Mouse (Mus musculus): ENCODE measurements around the gene Bak1. TPM values are rescaled to one million over a fixed set of nuclear protein-coding genes. Genes with fewer than 3 reads are reported as not detected.

Gene Bak1
- polyA plus RNA-seq (2012; ENCODE audit: insufficient read depth, insufficient read length, missing spikeins): 29.3 and 35.0 TPM in 2 replicates

- Histone ChIP-seq H3K27ac (replicated peaks; ENCODE audit: low read depth, low read length) (peak within 1 kb of the TSS; percentile 91), H3K4me3 (ENCODE audit: insufficient read depth, low read depth, low read length) (peak within 1 kb of the TSS; percentile 92), H3K4me1 (ENCODE audit: control insufficient read depth, insufficient read depth, insufficient read length, low read length) (no peaks in the 10 kb centered on the region)
Observed at GRCm38 (mm10) chr17:27028909-27029308, at the start of gene Bak1. TSS of gene Bak1 (minus strand) at chr17:27029009.

GRCm38 (mm10) chr17:27078499-27078898, 49.7 kb upstream of the Bak1 start:
- Histone ChIP-seq H3K4me3 (ENCODE audit: insufficient read depth, low read depth, low read length) (no peak overlapping the region), H3K27ac (replicated peaks; ENCODE audit: low read depth, low read length) (no peak overlapping the region), H3K4me1 (ENCODE audit: control insufficient read depth, insufficient read depth, insufficient read length, low read length) (no peaks in the 10 kb centered on the region)

GRCm38 (mm10) chr17:27077920-27078319, 49.1 kb upstream of the Bak1 start:
- H3K4me3 ChIP-seq (ENCODE audit: insufficient read depth, low read depth, low read length): no peak overlapping the region
- H3K4me1 ChIP-seq (ENCODE audit: control insufficient read depth, insufficient read depth, insufficient read length, low read length): no peaks in the 10 kb centered on the region
- no peak overlapping the region for H3K27ac ChIP-seq (replicated peaks; ENCODE audit: low read depth, low read length)

- Histone ChIP-seq H3K4me1 (ENCODE audit: control insufficient read depth, insufficient read depth, insufficient read length, low read length) (no peaks in the 10 kb centered on the region), H3K4me3 (ENCODE audit: insufficient read depth, low read depth, low read length) (no peak overlapping the region), H3K27ac (replicated peaks; ENCODE audit: low read depth, low read length) (no peak overlapping the region)
Observed at GRCm38 (mm10) chr17:27077133-27077532, 48.3 kb upstream of the Bak1 start.

- Histone ChIP-seq H3K4me3 (ENCODE audit: insufficient read depth, low read depth, low read length) (no peak overlapping the region), H3K4me1 (ENCODE audit: control insufficient read depth, insufficient read depth, insufficient read length, low read length) (no peaks in the 10 kb centered on the region), H3K27ac (replicated peaks; ENCODE audit: low read depth, low read length) (no peak overlapping the region)
Observed at GRCm38 (mm10) chr17:27074849-27075745, 46.3 kb upstream of the Bak1 start.

- no peaks in the 10 kb centered on the region for H3K4me1 ChIP-seq (ENCODE audit: control insufficient read depth, insufficient read depth, insufficient read length, low read length)
- no peak overlapping the region for H3K27ac ChIP-seq (replicated peaks; ENCODE audit: low read depth, low read length)
- H3K4me3 ChIP-seq (ENCODE audit: insufficient read depth, low read depth, low read length): no peak overlapping the region
Observed at GRCm38 (mm10) chr17:27074236-27074635, 45.4 kb upstream of the Bak1 start.

GRCm38 (mm10) chr17:27073778-27074177, 45.0 kb upstream of the Bak1 start:
- Histone ChIP-seq H3K4me1 (ENCODE audit: control insufficient read depth, insufficient read depth, insufficient read length, low read length) (no peaks in the 10 kb centered on the region), H3K27ac (replicated peaks; ENCODE audit: low read depth, low read length) (no peak overlapping the region), H3K4me3 (ENCODE audit: insufficient read depth, low read depth, low read length) (no peak overlapping the region)

GRCm38 (mm10) chr17:27073126-27073525, 44.3 kb upstream of the Bak1 start:
- H3K4me3 ChIP-seq (ENCODE audit: insufficient read depth, low read depth, low read length): no peak overlapping the region

GRCm38 (mm10) chr17:27072363-27072762, 43.6 kb upstream of the Bak1 start:
- H3K27ac ChIP-seq (replicated peaks; ENCODE audit: low read depth, low read length): no peak overlapping the region
- H3K4me3 ChIP-seq (ENCODE audit: insufficient read depth, low read depth, low read length): no peak overlapping the region
- H3K4me1 ChIP-seq (ENCODE audit: control insufficient read depth, insufficient read depth, insufficient read length, low read length): no peaks in the 10 kb centered on the region

More at GRCm38 (mm10) chr17:27073126-27073525, 44.3 kb upstream of the Bak1 start:
- Histone ChIP-seq H3K4me1 (ENCODE audit: control insufficient read depth, insufficient read depth, insufficient read length, low read length) (no peaks in the 10 kb centered on the region), H3K27ac (replicated peaks; ENCODE audit: low read depth, low read length) (no peak overlapping the region)

GRCm38 (mm10) chr17:27071630-27072029, 42.8 kb upstream of the Bak1 start:
- no peak overlapping the region for H3K27ac ChIP-seq (replicated peaks; ENCODE audit: low read depth, low read length)
- H3K4me1 ChIP-seq (ENCODE audit: control insufficient read depth, insufficient read depth, insufficient read length, low read length): no peaks in the 10 kb centered on the region
- H3K4me3 ChIP-seq (ENCODE audit: insufficient read depth, low read depth, low read length): no peak overlapping the region

GRCm38 (mm10) chr17:27070913-27071312, 42.1 kb upstream of the Bak1 start:
- Histone ChIP-seq H3K4me1 (ENCODE audit: control insufficient read depth, insufficient read depth, insufficient read length, low read length) (no peaks in the 10 kb centered on the region), H3K4me3 (ENCODE audit: insufficient read depth, low read depth, low read length) (no peak overlapping the region), H3K27ac (replicated peaks; ENCODE audit: low read depth, low read length) (no peak overlapping the region)

GRCm38 (mm10) chr17:27069071-27069470, 40.3 kb upstream of the Bak1 start:
- Histone ChIP-seq H3K4me1 (ENCODE audit: control insufficient read depth, insufficient read depth, insufficient read length, low read length) (no peaks in the 10 kb centered on the region), H3K27ac (replicated peaks; ENCODE audit: low read depth, low read length) (no peak overlapping the region), H3K4me3 (ENCODE audit: insufficient read depth, low read depth, low read length) (no peak overlapping the region)

- H3K4me1 ChIP-seq (ENCODE audit: control insufficient read depth, insufficient read depth, insufficient read length, low read length): no peaks in the 10 kb centered on the region
- H3K4me3 ChIP-seq (ENCODE audit: insufficient read depth, low read depth, low read length): no peak overlapping the region
- H3K27ac ChIP-seq (replicated peaks; ENCODE audit: low read depth, low read length): no peak overlapping the region
Observed at GRCm38 (mm10) chr17:27066065-27066464, 37.3 kb upstream of the Bak1 start.

- H3K4me3 ChIP-seq (ENCODE audit: insufficient read depth, low read depth, low read length): no peak overlapping the region
- H3K27ac ChIP-seq (replicated peaks; ENCODE audit: low read depth, low read length): no peak overlapping the region
- H3K4me1 ChIP-seq (ENCODE audit: control insufficient read depth, insufficient read depth, insufficient read length, low read length): no peaks in the 10 kb centered on the region
Observed at GRCm38 (mm10) chr17:27064195-27064594, 35.4 kb upstream of the Bak1 start.

- no peaks in the 10 kb centered on the region for H3K4me1 ChIP-seq (ENCODE audit: control insufficient read depth, insufficient read depth, insufficient read length, low read length)
- H3K4me3 ChIP-seq (ENCODE audit: insufficient read depth, low read depth, low read length): no peak overlapping the region
- H3K27ac ChIP-seq (replicated peaks; ENCODE audit: low read depth, low read length): no peak overlapping the region
Observed at GRCm38 (mm10) chr17:27063717-27064116, 34.9 kb upstream of the Bak1 start.

- H3K27ac ChIP-seq (replicated peaks; ENCODE audit: low read depth, low read length): no peak overlapping the region
- 0 out of 2 replicates have a peak, but pooled peaks cover 5% of the 10 kb centered on the region for H3K4me1 ChIP-seq (ENCODE audit: control insufficient read depth, insufficient read depth, insufficient read length, low read length)
- no peak overlapping the region for H3K4me3 ChIP-seq (ENCODE audit: insufficient read depth, low read depth, low read length)
Observed at GRCm38 (mm10) chr17:27062684-27063083, 33.9 kb upstream of the Bak1 start.

All from brown adipose tissue, adult 24 weeks (tissue).